Mouse (Mus musculus) heart, adult 18-20 months (tissue): ENCODE data around the gene Traip. TPM values are rescaled to one million over a fixed set of nuclear protein-coding genes. Genes with fewer than 3 reads are reported as not detected.

Experiments used
- DNase-seq, 2 experiments: peaks; one replicate each; pipeline ENCODE4 v3.0.0; 2021 to 2022; ENCODE audit warnings: mixed read lengths in 1 of 2
- long read RNA-seq, 2 experiments: library from polyadenylated mRNA; stranded (forward); transcript quantifications; one replicate each; pipeline ENCODE4 v2.0.0; 2021
- total RNA-seq, 2 experiments: library from RNA; stranded (reverse); gene quantifications; 2 replicates each; pipeline ENCODE4 v1.2.3; 2021

The Traip gene
- 1 to 10 TPM in 1 of 2 experiments, under 1 TPM in 1; 0.35 to 1.0 TPM for total RNA-seq
- long read RNA-seq, experiment 1, partial matches to known transcripts = 0 of 1 reads
- long read RNA-seq, experiment 1, other reads (novel, unspliced or antisense) = 1 of 1 reads
- long read RNA-seq, experiment 2 = 0 reads

DNA sequence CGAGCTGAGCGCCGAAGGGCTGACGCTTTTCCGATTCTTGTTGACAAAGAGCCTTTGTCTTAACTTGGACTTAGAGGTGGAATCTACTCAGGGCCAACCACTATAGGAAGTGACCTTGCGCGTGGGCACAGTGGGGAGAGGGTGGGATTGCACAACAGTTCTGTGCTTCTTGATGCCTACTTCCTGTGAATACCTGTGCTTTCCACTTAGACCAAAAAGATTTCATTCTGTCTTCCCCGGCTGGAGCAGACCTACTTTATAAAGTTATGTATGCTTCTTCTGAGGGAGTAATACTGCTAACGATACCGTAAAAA lies at the start of gene Traip:
Gene Traip (plus strand): TSS at position 215 of the 314 bp plus-strand sequence.
- DNase-seq = no peak

DNA sequence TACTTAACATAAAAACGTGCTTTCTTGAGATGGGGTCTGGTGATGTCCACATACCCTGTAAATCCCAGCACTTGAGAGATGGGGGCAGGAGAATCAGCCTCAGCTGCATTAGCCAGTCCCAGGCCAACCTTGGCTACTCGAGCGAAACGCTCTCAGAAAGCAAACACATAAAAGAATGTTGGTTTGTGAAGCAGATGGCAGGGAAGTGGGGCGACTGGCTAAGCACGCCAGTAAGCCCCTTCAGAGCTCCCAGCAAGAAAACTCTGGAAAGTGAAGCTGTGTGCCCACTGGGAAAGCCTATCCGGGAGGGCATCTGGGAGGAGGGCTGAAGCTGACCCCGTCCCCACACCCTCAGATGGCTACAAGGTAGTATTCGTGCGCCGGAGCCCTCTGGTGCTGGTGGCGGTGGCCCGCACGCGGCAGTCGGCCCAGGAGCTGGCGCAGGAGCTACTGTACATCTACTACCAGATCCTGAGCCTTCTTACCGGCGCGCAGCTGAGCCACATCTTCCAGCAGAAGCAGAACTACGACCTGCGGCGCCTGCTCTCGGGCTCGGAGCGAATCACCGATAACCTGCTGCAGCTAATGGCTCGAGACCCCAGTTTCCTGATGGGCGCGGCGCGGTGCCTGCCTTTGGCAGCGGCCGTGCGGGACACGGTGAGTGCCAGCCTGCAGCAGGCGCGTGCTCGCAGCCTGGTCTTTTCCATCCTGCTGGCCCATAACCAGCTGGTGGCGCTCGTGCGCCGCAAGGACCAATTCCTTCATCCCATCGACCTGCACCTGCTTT lies 48.9 kb upstream of the Traip start:
- no peak for DNase-seq

DNA sequence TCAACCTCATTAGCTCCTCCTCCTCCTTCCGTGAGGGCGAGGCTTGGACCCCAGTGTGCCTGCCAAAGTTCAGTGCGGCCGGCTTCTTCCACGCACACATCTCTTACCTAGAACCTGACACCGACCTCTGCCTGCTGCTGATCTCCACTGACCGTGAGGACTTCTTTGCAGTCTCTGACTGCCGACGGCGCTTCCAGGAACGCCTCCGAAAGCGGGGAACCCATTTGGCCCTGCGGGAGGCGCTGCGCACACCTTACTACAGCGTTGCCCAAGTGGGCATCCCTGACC lies 48.4 kb upstream of the Traip start:
- DNase-seq = no peak

DNA sequence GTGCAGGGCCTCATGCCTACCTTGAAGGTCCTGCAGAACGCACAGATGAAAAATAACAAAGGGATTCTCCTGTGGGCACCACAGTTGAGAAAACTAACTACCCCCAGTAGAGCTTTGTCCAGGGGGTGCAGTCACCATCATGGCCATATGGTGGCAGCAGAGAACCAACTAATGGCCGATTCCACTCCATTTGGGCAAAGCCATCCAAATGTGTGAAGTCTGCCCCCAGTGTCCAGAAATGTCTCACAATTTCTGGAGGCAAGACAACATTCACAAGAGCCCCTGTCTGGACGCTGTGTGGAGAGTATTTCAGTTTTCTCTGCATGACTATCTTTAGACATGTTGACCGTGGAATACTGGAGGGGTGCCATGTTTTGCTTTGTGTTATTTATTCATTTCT lies 45.2 kb upstream of the Traip start:
- DNase-seq = peak; percentile 88 to 97

DNA sequence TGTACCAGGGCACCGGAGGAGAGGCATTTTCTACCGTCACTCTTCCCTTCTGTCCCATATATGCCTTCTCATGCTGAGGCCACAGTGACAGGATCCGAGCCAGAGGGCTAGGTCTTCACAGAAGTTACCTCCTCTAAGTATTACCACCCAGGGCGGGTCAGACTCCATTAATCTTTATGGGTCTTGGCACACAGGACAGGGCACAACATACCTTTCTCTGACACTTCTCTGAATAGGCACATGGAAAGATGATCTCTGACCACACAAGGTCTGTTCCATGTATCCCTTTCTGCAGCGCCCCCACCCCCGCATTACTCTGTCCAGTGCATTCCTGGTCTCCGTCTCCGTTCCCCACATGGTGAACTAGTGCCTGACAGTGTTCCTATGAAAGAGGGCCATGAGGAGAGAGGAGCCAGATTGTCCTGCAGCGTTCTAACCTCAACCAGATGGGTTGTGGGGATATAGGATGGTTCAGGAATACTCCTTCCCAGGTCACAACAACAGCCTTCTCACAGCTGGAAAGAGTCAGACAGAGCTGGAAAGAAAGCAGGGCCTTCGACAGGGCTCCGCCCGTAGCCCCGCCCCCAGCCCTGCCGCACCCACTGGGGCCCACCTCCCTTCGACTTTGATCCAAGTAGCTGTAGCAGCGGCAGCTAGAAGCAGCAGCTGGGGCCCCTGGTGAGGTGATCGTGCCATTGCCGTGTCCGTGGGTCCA lies 43.5 kb upstream of the Traip start, which contains the start of gene Mst1r:
Gene Mst1r (plus strand): TSS at position 622 of the 715 bp plus-strand sequence.
- DNase-seq = peak; percentile 87 to 90

DNA sequence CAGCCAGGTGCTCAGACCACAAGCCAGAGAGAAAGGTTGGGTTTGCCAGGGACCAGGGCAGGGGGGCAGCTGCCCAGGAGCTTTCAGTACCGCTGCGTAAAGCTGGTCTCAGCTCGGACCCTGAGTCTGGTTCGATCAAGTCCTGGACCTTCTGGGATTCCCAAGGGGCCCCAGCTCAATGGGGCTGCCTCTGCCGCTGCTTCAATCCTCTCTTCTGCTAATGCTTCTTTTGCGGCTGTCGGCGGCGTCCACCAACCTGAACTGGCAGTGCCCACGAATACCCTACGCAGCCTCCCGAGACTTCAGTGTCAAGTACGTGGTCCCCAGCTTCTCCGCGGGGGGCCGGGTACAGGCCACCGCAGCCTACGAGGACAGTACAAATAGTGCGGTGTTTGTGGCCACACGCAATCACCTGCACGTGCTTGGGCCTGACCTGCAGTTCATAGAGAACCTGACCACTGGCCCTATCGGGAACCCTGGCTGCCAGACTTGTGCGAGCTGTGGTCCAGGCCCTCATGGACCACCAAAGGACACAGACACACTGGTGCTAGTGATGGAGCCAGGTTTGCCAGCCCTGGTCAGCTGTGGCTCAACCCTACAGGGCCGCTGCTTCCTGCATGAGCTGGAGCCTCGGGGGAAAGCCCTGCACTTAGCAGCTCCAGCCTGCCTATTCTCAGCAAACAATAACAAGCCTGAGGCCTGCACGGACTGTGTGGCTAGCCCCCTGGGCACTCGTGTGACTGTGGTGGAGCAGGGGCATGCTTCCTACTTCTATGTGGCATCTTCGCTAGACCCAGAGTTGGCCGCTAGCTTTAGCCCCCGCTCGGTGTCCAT lies 42.8 kb upstream of the Traip start:
- DNase-seq = no peak

DNA sequence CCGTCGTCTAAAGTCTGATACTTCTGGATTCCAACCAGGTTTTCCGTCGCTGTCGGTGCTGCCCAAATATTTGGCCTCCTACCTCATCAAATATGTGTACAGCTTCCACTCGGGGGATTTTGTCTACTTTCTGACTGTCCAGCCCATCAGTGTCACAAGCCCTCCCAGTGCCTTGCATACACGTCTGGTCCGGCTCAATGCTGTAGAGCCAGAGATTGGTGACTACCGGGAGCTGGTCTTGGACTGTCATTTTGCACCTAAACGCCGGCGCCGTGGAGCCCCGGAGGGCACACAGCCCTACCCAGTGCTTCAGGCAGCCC lies 42.2 kb upstream of the Traip start:
- peak; percentile 28 to 52 for DNase-seq

DNA sequence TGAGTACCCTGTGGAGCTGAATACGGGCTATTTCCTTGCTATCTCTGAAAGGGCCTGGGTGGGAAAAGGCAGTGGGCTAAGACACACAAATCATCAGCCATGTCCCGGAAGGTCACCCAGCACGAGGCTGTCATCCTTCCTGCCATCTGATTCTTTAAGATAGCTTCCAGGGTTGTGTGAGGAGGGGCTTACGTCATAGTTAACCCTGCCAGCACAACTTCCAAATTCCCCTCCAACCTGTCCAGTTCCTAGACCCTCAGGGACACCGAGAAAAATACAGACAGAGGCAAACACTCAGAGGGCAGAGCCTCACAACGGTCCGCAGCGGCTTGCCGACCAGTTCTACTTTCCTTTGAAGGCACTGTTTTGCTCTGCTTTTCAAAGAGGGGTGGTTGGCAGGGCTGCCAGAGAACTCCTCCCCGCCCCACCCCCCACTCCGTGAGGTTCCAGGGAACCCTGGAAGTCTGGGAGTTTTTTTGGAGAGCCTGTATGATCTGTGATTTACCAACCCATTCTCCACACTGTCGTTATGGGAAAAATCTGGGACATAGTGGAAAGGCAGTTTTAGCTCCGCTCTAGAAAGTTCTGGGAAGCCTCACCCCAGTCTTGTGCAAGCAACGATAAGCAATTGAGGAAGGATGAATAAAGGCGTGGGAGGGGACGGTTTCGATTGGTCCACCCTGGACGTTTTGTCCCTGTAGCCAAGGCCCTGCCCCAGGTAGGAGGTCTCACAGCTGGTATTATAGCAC lies 41.4 kb upstream of the Traip start:
- peak; percentile 75 to 86 for DNase-seq

DNA sequence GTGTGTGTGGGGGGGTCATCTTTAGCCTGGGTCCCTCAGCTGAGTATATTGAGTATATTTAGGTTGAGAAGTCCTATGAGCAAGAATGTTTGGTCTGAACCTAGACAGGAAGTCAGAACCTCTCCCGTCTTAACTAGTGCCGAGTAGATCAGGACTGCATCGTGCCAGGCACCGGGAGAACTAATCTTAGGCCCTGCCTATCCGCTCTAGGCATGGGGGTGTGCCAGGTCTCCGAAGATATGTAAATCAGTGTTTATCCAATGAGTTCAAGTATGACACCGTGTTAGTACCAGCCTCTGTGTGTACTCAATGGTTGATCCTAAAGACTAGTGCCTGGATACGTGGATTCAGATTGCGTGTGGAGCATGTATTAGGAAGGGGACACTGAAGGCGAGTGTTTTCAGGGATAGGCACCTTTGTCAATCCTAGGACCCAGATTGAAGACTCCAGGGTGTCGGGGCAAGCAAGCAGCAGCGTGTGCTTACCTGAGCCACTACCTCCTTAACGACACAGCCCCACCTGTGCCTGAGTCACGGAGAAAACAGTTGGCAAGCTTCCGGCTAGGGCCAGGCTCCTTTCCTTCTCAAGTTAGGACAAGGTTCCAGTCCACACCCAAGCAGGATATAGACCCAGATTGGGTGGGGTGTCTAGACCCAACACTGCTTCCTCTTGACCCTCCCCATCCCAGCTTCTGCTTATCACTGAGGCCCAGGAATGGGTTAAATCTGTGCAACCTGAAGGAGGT lies 39.7 kb upstream of the Traip start:
- DNase-seq = peak in 1 of 2 experiments; percentile 19

DNA sequence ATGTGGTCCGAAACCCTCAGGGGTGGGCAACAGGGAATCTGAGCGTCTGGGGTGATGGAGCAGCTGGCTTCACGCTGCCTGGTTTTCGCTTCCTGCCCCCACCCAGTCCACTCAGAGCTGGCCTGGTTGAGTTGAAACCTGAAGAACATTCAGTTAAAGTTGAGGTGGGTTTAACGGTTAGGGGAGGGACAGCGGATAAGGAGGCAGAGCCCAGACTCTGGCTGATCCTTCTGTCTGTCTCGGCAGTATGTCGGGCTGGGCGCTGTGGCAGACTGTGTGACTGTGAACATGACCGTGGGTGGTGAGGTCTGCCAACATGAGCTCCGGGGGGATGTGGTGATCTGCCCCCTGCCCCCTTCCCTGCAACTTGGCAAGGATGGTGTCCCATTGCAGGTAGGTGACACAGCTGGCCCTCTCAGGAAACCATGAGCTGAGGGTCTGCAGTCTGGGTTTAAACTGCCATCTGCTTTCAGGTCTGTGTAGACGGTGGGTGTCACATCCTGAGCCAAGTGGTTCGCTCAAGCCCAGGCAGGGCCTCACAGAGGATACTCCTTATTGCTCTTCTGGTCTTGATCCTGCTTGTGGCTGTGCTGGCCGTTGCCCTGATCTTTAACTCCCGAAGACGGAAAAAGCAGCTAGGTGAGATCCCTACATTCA lies 35.0 kb upstream of the Traip start:
- no peak for DNase-seq

DNA sequence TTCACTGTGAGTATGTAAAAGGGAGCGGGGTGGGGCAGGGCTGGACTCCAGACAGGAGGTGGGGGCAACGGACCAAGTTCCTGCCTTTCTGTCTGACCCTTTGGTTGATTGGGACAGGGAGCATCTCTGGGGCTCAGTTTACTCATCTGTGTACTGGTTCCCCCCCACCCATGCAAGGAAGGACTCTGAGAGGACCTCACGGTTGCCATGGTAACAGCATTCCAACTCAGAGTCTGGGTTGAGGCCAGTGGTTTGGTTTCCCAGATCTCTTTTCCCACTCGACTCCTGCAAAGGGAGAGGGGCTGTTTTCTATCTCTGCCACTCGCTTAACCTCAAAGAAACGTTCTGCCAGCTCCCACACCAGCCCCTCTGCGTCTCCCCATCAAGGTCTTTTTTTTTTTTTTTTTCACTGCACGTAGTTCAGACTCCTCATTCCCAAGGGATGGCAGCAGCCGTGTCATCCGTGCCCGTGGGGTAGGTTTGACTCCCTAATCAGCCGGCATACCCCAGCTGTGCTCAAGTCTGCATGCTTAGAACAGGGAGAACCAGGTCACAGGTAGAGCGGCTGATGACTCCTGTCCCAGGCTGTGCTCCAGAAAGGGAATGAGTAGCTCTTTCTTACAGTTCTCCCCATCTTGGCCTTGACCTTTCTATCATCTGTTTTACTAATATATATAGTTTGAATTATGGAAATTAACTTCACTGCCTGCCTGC lies 31.9 kb upstream of the Traip start:
- no peak for DNase-seq

DNA sequence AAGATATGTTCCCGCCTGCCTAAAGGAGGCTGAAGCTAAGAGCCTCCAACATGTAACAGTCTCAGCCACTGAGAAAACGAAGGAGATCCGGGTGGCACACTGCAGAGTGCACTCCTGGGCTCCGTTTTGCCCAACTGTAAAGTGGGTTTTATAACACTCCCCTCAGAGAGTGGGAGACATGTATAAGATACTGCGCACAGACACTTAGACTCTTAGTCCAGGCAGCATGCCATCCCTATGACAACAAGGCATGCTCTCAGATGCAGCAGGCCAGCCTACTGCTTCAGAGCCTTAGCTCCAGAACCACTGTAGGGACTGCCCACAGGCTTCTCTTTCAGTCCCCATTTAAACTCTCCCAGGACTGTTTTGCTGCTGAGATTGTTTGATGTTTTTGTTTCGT lies 31.1 kb upstream of the Traip start:
- no peak for DNase-seq

DNA sequence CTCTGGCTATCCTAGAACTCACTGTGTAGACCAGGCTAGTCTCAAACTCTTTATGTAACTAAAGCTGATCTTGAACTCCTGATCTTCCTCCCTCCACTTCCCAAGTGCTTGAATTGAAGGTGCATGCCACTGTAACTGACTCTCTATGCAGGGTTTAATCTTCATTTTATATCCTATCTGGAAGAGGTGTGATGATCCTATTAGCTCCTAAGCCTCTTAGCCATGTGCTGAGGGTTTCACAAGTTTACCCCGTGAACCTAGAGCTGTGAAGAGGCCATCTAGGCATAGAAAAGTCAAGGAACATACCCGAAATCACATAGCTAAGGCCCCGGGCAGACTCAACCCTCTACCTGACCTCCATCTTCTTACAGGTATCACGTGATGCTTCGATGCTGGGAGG lies 30.5 kb upstream of the Traip start:
- no peak for DNase-seq

DNA sequence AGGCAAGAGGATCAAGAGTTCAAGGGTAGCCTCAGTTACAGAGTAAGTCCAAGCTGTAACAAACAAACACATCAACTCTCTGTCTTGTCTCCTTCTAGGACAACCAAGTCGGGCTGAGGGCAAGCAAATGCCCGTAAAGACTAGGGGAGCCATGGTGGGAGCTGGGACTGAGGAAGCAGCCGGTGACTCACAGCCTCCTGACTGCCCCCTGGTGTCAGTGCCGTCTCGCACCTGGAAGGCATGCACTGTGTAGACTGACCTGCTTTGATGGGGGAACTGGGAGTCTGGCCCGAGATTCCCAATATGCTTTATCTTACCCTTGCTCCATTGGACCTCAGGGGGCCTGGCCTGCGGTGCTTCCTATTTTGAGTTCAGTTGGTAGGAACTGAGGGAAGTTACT lies 26.9 kb upstream of the Traip start:
- peak in 1 of 2 experiments; percentile 31 for DNase-seq

DNA sequence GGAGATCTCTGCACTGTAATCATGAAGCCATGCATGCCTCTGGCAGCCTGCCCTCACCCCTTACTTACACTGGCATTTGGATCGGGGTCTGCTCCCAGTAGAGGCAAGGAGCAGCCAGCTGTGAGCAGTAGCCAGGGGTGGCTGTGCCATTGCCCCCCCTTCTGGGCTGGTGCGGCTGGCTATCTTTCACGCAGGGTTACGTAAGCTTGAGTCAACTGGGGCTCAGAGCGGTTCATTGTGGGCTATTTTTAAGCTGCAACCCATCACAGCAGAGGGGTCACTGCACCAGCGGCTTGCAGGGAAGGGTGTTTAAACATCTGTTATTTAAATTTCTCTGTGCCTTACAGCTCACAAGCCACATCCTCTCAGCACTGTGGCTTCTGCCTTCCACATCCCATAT lies 26.0 kb upstream of the Traip start:
- DNase-seq = peak; percentile 70 to 77

DNA sequence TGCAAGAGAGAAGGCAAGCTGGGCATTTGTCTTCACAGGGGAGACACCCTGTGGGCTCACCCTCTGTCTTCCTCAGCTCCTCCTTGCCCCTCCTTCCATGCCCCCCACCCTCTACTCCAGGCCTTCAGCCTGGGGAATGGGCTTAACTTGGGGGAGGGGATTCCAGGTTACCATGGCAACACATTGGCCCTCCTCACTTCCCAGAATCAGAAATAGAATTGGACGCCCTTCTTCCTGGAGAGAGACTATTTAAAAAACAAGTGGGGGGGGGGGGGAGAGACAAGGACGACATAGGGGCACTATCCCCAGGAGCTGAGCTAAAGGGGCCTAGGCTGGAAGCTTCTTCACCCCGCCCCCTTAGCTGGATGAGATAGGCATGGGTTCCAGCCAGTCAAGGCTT lies 24.7 kb upstream of the Traip start:
- DNase-seq = no peak

DNA sequence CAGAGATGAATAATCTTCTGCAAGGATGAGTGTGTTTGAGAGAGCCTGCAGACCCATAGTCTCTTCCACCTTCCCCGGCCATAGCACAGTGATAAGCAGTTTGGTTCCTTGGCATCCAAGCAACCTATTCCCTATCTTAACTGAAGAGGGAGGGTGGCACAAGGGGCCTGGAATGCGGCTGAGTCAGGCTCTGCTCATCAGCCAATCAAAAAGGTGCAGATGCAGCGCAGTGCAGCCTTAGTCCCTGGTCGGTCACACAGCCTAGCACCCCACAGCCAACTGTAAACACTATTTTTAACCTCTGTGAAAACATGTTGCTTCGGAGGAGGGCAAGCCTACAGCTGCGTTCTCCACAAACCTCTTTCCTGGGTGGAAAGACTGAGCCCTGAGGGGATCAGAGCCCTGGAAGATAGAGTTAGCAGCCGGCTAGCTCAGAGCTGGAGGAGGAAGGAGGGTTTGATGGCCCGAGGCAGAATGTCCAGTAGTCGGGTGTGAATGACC lies 23.0 kb upstream of the Traip start:
- DNase-seq = peak in 1 of 2 experiments; percentile 48

DNA sequence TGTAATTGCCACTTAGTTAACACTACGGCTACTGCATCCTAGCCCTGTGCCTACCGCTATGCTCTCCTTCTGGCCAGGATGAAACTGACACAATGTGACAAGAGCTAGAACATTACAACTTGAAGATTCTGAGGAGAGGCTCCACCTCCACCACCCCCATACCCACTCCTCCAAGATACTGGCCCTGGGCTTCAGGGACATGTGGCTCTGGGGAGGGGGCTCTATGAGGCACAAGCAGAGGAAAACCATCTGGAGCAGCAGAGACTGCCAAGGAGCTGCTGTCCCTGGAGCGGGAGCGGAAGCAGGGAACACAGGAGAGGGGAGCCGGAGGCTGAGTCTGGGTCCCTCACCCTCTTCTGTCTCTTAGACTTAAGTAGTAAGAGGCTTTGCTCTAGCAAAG lies 22.2 kb upstream of the Traip start:
- no peak for DNase-seq

DNA sequence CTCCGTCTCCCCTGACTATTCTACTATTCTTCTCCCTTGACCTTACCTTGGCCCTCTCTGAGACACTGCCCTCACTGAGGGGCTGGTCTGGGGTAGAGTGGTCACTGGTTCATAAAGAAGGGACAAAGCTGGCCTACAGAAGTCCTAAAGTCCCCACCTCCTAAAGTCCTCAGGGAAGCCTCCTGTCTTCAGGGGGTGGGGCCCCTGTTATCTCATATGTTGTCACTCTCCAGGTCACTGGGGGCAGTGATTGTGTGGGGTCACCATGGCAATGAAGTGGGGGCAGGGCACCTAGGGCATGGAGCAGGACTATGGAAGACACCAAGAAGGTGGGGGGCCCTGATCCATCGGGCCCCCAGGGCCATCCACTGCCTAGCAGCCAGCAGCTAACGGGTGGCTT lies 21.8 kb upstream of the Traip start, which contains the start of gene Actl11:
Gene Actl11 (plus strand): TSS at position 301 of the 400 bp plus-strand sequence.
- no peak for DNase-seq

DNA sequence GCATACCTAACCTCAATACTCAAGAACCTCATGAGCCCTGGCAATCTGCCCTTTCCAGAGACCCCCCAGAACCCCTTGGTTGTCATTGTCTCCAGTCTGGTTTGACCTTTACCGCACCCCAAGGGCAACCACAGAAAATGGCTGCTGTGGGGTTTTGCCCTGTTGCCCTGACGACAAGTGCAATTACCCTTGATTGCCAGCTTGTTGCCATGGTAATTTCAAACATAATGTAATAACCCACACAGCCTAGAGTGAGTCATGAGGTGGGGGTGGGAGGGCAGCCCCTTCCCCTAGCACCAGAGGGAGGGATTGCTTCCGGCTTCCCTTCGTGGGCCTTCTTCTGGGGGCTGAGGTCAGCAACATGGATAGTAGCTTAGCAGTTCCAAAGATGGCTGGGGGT lies 17.7 kb upstream of the Traip start:
- no peak for DNase-seq
